Mouse (Mus musculus) small intestine, adult 2 months (tissue): ENCODE results near the gene Cldn4.

ENCODE experiments used
- CTCF ChIP-seq: fragments of 200-500 bp; IDR thresholded peaks from 2 replicates; pipeline ENCODE4 v1.5.1; 2012; ENCODE audit warnings: low read depth, mild to moderate bottlenecking, control low read depth, inconsistent platforms, low read length, moderate library complexity, mixed read lengths; ENCODE audit not compliant: insufficient replicate concordance, insufficient read length; ENCODE audit errors: extremely low read depth
- POLR2A ChIP-seq: fragments of 200-500 bp; IDR thresholded peaks from 2 replicates; pipeline ENCODE4 v1.6.1; 2012; ENCODE audit warnings: low read depth, mild to moderate bottlenecking, control low read depth, inconsistent platforms, low read length, moderate library complexity

GRCm38 (mm10) chr5:134941472-134942209, 5.1 kb downstream of the Cldn4 start:
- TF ChIP-seq CTCF (no peak), POLR2A (no peak)
